Mouse (Mus musculus): ENCODE data around the gene Gm20388. TPM values are rescaled to one million over a fixed set of nuclear protein-coding genes. Genes with fewer than 3 reads are reported as not detected.

Gene Gm20388
- polyA plus RNA-seq, 1 experiment from 2014 or later: not detected

GRCm38 (mm10) chr8:120543416-120544055 lies 632.9 kb downstream of the Gm20388 start:
- no peak overlapping the region for H3K4me2 ChIP-seq (replicated peaks; ENCODE audit: low read depth, low read length)
- WGBS: 77% methylated on average over 8 of the region's 8 CpGs
- H3K27me3 ChIP-seq (ENCODE audit: control insufficient read depth, insufficient read depth, low read length): no peaks in the 10 kb centered on the region
- H3K27ac ChIP-seq (ENCODE audit: low read depth, low read length): no peak overlapping the region
- H3K9ac ChIP-seq (ENCODE audit: low read depth, low read length): no peak overlapping the region
- no peak for ATAC-seq (ENCODE audit: low FRiP score, low TSS enrichment)
- no peaks in the 10 kb centered on the region for H3K9me3 ChIP-seq (ENCODE audit: control insufficient read depth, low read length)
- no peaks in the 10 kb centered on the region for H3K36me3 ChIP-seq (ENCODE audit: control insufficient read depth, insufficient read depth, low read length)
- H3K4me1 ChIP-seq (ENCODE audit: control insufficient read depth, insufficient read depth, low read length): peaks cover 76% of the 10 kb centered on the region
- no peak overlapping the region for H3K4me3 ChIP-seq (ENCODE audit: low read length)

- no peaks in the 10 kb centered on the region for H3K36me3 ChIP-seq (ENCODE audit: control insufficient read depth, insufficient read depth, low read length)
- WGBS: 69% methylated on average over 5 of the region's 5 CpGs
- H3K4me3 ChIP-seq (ENCODE audit: low read length): no peak overlapping the region
- H3K4me2 ChIP-seq (replicated peaks; ENCODE audit: low read depth, low read length): no peak overlapping the region
- H3K4me1 ChIP-seq (ENCODE audit: control insufficient read depth, insufficient read depth, low read length): peaks cover 77% of the 10 kb centered on the region
- H3K27ac ChIP-seq (ENCODE audit: low read depth, low read length): no peak overlapping the region
- H3K9me3 ChIP-seq (ENCODE audit: control insufficient read depth, low read length): no peaks in the 10 kb centered on the region
- no peak overlapping the region for H3K9ac ChIP-seq (ENCODE audit: low read depth, low read length)
- ATAC-seq (ENCODE audit: low FRiP score, low TSS enrichment): no peak
- H3K27me3 ChIP-seq (ENCODE audit: control insufficient read depth, insufficient read depth, low read length): no peaks in the 10 kb centered on the region
Measured at GRCm38 (mm10) chr8:120544155-120544554, 633.5 kb downstream of the Gm20388 start.

- 46% methylated on average over 9 of the region's 9 CpGs for WGBS
- Histone ChIP-seq H3K9me3 (ENCODE audit: control insufficient read depth, low read length) (no peaks in the 10 kb centered on the region), H3K4me3 (ENCODE audit: low read length) (no peak overlapping the region), H3K36me3 (ENCODE audit: control insufficient read depth, insufficient read depth, low read length) (no peaks in the 10 kb centered on the region), H3K9ac (ENCODE audit: low read depth, low read length) (no peak overlapping the region), H3K4me2 (replicated peaks; ENCODE audit: low read depth, low read length) (no peak overlapping the region), H3K4me1 (ENCODE audit: control insufficient read depth, insufficient read depth, low read length) (peaks cover 84% of the 10 kb centered on the region), H3K27me3 (ENCODE audit: control insufficient read depth, insufficient read depth, low read length) (no peaks in the 10 kb centered on the region), H3K27ac (ENCODE audit: low read depth, low read length) (no peak overlapping the region)
- ATAC-seq (ENCODE audit: low FRiP score, low TSS enrichment): no peak
Measured at GRCm38 (mm10) chr8:120547562-120547961, 636.9 kb downstream of the Gm20388 start.

- Histone ChIP-seq H3K4me3 (ENCODE audit: low read length) (no peak overlapping the region), H3K27me3 (ENCODE audit: control insufficient read depth, insufficient read depth, low read length) (no peaks in the 10 kb centered on the region), H3K9me3 (ENCODE audit: control insufficient read depth, low read length) (no peaks in the 10 kb centered on the region), H3K4me2 (replicated peaks; ENCODE audit: low read depth, low read length) (no peak overlapping the region), H3K36me3 (ENCODE audit: control insufficient read depth, insufficient read depth, low read length) (no peaks in the 10 kb centered on the region), H3K9ac (ENCODE audit: low read depth, low read length) (no peak overlapping the region), H3K4me1 (ENCODE audit: control insufficient read depth, insufficient read depth, low read length) (peaks cover 83% of the 10 kb centered on the region), H3K27ac (ENCODE audit: low read depth, low read length) (no peak overlapping the region)
- WGBS: 41% methylated on average over 16 of the region's 16 CpGs
- ATAC-seq (ENCODE audit: low FRiP score, low TSS enrichment): no peak
Measured at GRCm38 (mm10) chr8:120548313-120548761, 637.7 kb downstream of the Gm20388 start.

- ATAC-seq (ENCODE audit: low FRiP score, low TSS enrichment): peak; percentile 66
- H3K36me3 ChIP-seq (ENCODE audit: control insufficient read depth, insufficient read depth, low read length): peaks cover 7% of the 10 kb centered on the region
- 4% methylated on average over 25 of the region's 25 CpGs for WGBS
- peak overlapping the region; percentile 28 for H3K4me2 ChIP-seq (replicated peaks; ENCODE audit: low read depth, low read length)
- H3K27ac ChIP-seq (ENCODE audit: low read depth, low read length): peak overlapping the region; percentile 67; the same call in 1 of the 2 replicates
- no peaks in the 10 kb centered on the region for H3K9me3 ChIP-seq (ENCODE audit: control insufficient read depth, low read length)
- H3K4me1 ChIP-seq (ENCODE audit: control insufficient read depth, insufficient read depth, low read length): peaks cover 76% of the 10 kb centered on the region
- no peaks in the 10 kb centered on the region for H3K27me3 ChIP-seq (ENCODE audit: control insufficient read depth, insufficient read depth, low read length)
- no peak overlapping the region for H3K9ac ChIP-seq (ENCODE audit: low read depth, low read length)
- H3K4me3 ChIP-seq (ENCODE audit: low read length): peak overlapping the region; percentile 7; the same call in 1 of the 2 replicates
Measured at GRCm38 (mm10) chr8:120549321-120549921, 638.8 kb downstream of the Gm20388 start.

GRCm38 (mm10) chr8:120549922-120550321 lies 639.3 kb downstream of the Gm20388 start:
- Histone ChIP-seq H3K4me1 (ENCODE audit: control insufficient read depth, insufficient read depth, low read length) (peaks cover 76% of the 10 kb centered on the region), H3K4me3 (ENCODE audit: low read length) (peak overlapping the region; percentile 7; the same call in 1 of the 2 replicates), H3K9me3 (ENCODE audit: control insufficient read depth, low read length) (no peaks in the 10 kb centered on the region), H3K27ac (ENCODE audit: low read depth, low read length) (peak overlapping the region; percentile 67; the same call in 1 of the 2 replicates), H3K36me3 (ENCODE audit: control insufficient read depth, insufficient read depth, low read length) (peaks cover 12% of the 10 kb centered on the region), H3K27me3 (ENCODE audit: control insufficient read depth, insufficient read depth, low read length) (no peaks in the 10 kb centered on the region), H3K9ac (ENCODE audit: low read depth, low read length) (no peak overlapping the region), H3K4me2 (replicated peaks; ENCODE audit: low read depth, low read length) (peak overlapping the region; percentile 28)
- 9% methylated on average over 11 of the region's 11 CpGs for WGBS
- ATAC-seq (ENCODE audit: low FRiP score, low TSS enrichment): peak; percentile 25; the same call in 1 of the 2 replicates

- Histone ChIP-seq H3K4me2 (replicated peaks; ENCODE audit: low read depth, low read length) (no peak overlapping the region), H3K27me3 (ENCODE audit: control insufficient read depth, insufficient read depth, low read length) (no peaks in the 10 kb centered on the region), H3K9me3 (ENCODE audit: control insufficient read depth, low read length) (no peaks in the 10 kb centered on the region), H3K27ac (ENCODE audit: low read depth, low read length) (peak overlapping the region; percentile 24; the same call in 1 of the 2 replicates), H3K9ac (ENCODE audit: low read depth, low read length) (peak overlapping the region; percentile 18; the same call in 1 of the 2 replicates), H3K4me3 (ENCODE audit: low read length) (no peak overlapping the region), H3K36me3 (ENCODE audit: control insufficient read depth, insufficient read depth, low read length) (peaks cover 14% of the 10 kb centered on the region), H3K4me1 (ENCODE audit: control insufficient read depth, insufficient read depth, low read length) (peaks cover 74% of the 10 kb centered on the region)
- WGBS: 13% methylated on average over 12 of the region's 12 CpGs
- ATAC-seq (ENCODE audit: low FRiP score, low TSS enrichment): no peak
Measured at GRCm38 (mm10) chr8:120550430-120550829, 639.8 kb downstream of the Gm20388 start.

- no peak for ATAC-seq (ENCODE audit: low FRiP score, low TSS enrichment)
- Histone ChIP-seq H3K4me2 (replicated peaks; ENCODE audit: low read depth, low read length) (no peak overlapping the region), H3K27me3 (ENCODE audit: control insufficient read depth, insufficient read depth, low read length) (no peaks in the 10 kb centered on the region), H3K27ac (ENCODE audit: low read depth, low read length) (no peak overlapping the region), H3K9ac (ENCODE audit: low read depth, low read length) (peak overlapping the region; percentile 18; the same call in 1 of the 2 replicates), H3K9me3 (ENCODE audit: control insufficient read depth, low read length) (no peaks in the 10 kb centered on the region), H3K36me3 (ENCODE audit: control insufficient read depth, insufficient read depth, low read length) (peaks cover 14% of the 10 kb centered on the region), H3K4me3 (ENCODE audit: low read length) (no peak overlapping the region), H3K4me1 (ENCODE audit: control insufficient read depth, insufficient read depth, low read length) (peaks cover 75% of the 10 kb centered on the region)
- WGBS: 83% methylated on average over 11 of the region's 11 CpGs
Measured at GRCm38 (mm10) chr8:120550937-120551676, 640.5 kb downstream of the Gm20388 start.

GRCm38 (mm10) chr8:120551677-120551980 lies 641.0 kb downstream of the Gm20388 start:
- H3K4me3 ChIP-seq (ENCODE audit: low read length): no peak overlapping the region
- H3K27me3 ChIP-seq (ENCODE audit: control insufficient read depth, insufficient read depth, low read length): no peaks in the 10 kb centered on the region
- no peak overlapping the region for H3K9ac ChIP-seq (ENCODE audit: low read depth, low read length)
- H3K27ac ChIP-seq (ENCODE audit: low read depth, low read length): no peak overlapping the region
- no peak for ATAC-seq (ENCODE audit: low FRiP score, low TSS enrichment)
- H3K4me2 ChIP-seq (replicated peaks; ENCODE audit: low read depth, low read length): no peak overlapping the region
- peaks cover 75% of the 10 kb centered on the region for H3K4me1 ChIP-seq (ENCODE audit: control insufficient read depth, insufficient read depth, low read length)
- H3K9me3 ChIP-seq (ENCODE audit: control insufficient read depth, low read length): no peaks in the 10 kb centered on the region
- WGBS: 92% methylated on average over 3 of the region's 3 CpGs
- H3K36me3 ChIP-seq (ENCODE audit: control insufficient read depth, insufficient read depth, low read length): peaks cover 14% of the 10 kb centered on the region
